Mouse (Mus musculus) lung, embryonic 15.5 days (tissue): Measurements from ENCODE around the gene Dusp7. TPM values are rescaled to one million over a fixed set of nuclear protein-coding genes. Genes with fewer than 3 reads are reported as not detected.

Experiments
- ATAC-seq: fragments of 200-750 bp; cut with Nextera tagmentation; 2 replicates; pipeline ENCODE4 v1.8.0; 2017; ENCODE audit warnings: moderate number of reproducible peaks, borderline replicate concordance; ENCODE audit not compliant: low FRiP score, low TSS enrichment; ENCODE audit errors: extremely low read depth
- H3K27ac ChIP-seq: fragments of 300-500 bp; sonication (generic); 2 replicates; pipeline ENCODE4 v1.5.1; 2015; ENCODE audit warnings: moderate library complexity, mild to moderate bottlenecking, inconsistent platforms
- H3K27me3 ChIP-seq: fragments of 300-500 bp; sonication (generic); 2 replicates; pipeline ENCODE4 v1.6.1; 2015; ENCODE audit warnings: inconsistent platforms
- H3K36me3 ChIP-seq: fragments of 300-500 bp; sonication (generic); 2 replicates; pipeline ENCODE4 v1.6.1; 2015; ENCODE audit warnings: inconsistent platforms
- H3K4me1 ChIP-seq: fragments of 300-500 bp; sonication (generic); 2 replicates; pipeline ENCODE4 v1.6.1; 2015; ENCODE audit warnings: inconsistent platforms
- H3K4me2 ChIP-seq: fragments of 300-500 bp; sonication (generic); 2 replicates; pipeline ENCODE4 v1.6.1; 2015; ENCODE audit warnings: inconsistent platforms, mild to moderate bottlenecking, moderate library complexity
- H3K4me3 ChIP-seq: fragments of 300-500 bp; sonication (generic); 2 replicates; pipeline ENCODE4 v1.5.1; 2015; ENCODE audit warnings: mild to moderate bottlenecking, inconsistent platforms
- H3K9ac ChIP-seq: fragments of 300-500 bp; sonication (generic); 2 replicates; pipeline ENCODE4 v1.6.1; 2015; ENCODE audit warnings: inconsistent platforms
- H3K9me3 ChIP-seq: fragments of 300-500 bp; sonication (generic); 2 replicates; pipeline ENCODE4 v1.6.1; 2016; ENCODE audit warnings: inconsistent platforms
- WGBS: fragments of 180-500 bp; shearing (Covaris S2); methylation state at CpG from one replicate; pipeline ENCODE4 v1.1.7; 2015; 5-methylcytosine and 5-hydroxymethylcytosine counted together
- polyA plus RNA-seq: library from polyadenylated mRNA; unstranded; fragments of >200 nt; fragmentation: Nextera tagmentation; extraction: Ambion mirVana; gene quantifications from 2 replicates; pipeline ENCODE4 v1.2.1, GENCODE M21; 2015

Gene Dusp7
- polyA plus RNA-seq, 1 experiment from 2014 or later, result 16.5 TPM

DNA sequence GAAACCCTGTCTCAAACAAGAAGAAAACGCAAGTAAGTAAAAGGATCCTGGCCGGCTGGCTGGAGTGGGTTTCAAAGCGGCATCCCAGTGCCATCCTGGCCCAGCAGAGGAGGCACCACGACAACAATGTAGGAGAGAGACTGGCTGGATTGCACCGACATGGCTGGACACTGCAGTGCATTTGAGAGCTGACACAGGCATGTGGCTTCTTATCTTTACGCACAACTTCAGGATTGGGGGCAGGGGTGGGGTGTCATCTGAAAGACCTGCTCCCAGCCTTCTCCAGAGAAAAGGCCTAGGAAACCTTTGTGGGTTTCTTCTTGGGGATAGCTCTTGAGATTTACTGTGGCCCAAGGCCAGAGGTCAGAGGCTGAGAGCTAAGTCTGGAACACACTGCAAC, 43.3 kb downstream of the Dusp7 start:
- ATAC-seq, result no peak
- no peak overlapping the region for H3K9ac ChIP-seq
- no peak overlapping the region for H3K27ac ChIP-seq
- H3K4me3 ChIP-seq, result no peak overlapping the region
- peaks cover 5% of the 10 kb centered on the region; the same call in 1 of the 2 replicates for H3K4me1 ChIP-seq
- H3K27me3 ChIP-seq, result no peaks in the 10 kb centered on the region
- no peak overlapping the region for H3K4me2 ChIP-seq
- 74% methylated on average over 6 of the region's 6 CpGs for WGBS
- no peaks in the 10 kb centered on the region for H3K9me3 ChIP-seq
- no peaks in the 10 kb centered on the region for H3K36me3 ChIP-seq

DNA sequence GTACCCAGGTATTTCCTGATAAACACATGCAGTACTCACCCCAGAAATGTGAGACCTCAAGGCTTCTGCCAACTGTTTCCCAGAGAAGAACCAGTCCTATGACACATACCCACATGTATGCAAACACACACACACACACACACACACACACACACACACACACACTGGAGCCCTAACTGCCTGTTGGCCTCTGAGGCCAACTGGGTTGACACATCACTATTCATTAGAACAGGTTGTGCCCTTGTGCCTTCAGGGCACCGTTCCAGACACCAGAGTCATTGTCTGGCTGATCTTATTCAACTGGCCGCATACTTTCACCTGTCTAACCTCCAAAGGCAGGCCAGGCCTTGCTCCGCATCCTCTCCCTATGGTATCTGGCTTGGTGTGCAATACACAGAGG, 43.8 kb downstream of the Dusp7 start:
- Histone ChIP-seq H3K9ac (no peak overlapping the region), H3K36me3 (no peaks in the 10 kb centered on the region), H3K4me3 (no peak overlapping the region), H3K9me3 (no peaks in the 10 kb centered on the region), H3K4me2 (no peak overlapping the region), H3K27me3 (no peaks in the 10 kb centered on the region), H3K27ac (no peak overlapping the region), H3K4me1 (peaks cover 1% of the 10 kb centered on the region; the same call in 1 of the 2 replicates)
- no peak for ATAC-seq
- WGBS, result 68% methylated on average over 3 of the region's 3 CpGs

DNA sequence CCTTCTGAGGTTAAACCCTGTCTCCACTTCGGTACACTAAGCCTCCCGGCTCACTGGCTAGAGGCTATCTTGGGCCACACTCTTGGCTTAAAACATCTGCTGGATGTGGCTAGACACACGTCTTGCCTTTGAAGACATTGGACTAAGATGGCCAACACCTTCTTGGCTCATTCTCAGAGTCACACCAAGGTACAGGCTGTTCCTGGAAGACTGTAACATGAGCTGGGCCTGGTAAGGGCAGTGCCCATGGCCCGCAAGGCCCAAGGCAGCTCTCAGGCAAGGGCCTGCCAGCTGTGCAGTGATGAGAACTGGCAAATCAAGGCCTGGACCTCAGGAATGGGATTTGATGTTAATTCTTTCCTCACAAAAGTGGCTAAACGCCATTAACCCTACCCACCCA, 45.2 kb downstream of the Dusp7 start:
- no peak overlapping the region for H3K4me2 ChIP-seq
- 72% methylated on average over 5 of the region's 5 CpGs for WGBS
- H3K4me1 ChIP-seq, result peaks cover 15% of the 10 kb centered on the region
- no peak overlapping the region for H3K27ac ChIP-seq
- ATAC-seq, result no peak
- H3K27me3 ChIP-seq, result no peaks in the 10 kb centered on the region
- no peaks in the 10 kb centered on the region for H3K9me3 ChIP-seq
- no peaks in the 10 kb centered on the region for H3K36me3 ChIP-seq
- H3K4me3 ChIP-seq, result no peak overlapping the region
- no peak overlapping the region for H3K9ac ChIP-seq

DNA sequence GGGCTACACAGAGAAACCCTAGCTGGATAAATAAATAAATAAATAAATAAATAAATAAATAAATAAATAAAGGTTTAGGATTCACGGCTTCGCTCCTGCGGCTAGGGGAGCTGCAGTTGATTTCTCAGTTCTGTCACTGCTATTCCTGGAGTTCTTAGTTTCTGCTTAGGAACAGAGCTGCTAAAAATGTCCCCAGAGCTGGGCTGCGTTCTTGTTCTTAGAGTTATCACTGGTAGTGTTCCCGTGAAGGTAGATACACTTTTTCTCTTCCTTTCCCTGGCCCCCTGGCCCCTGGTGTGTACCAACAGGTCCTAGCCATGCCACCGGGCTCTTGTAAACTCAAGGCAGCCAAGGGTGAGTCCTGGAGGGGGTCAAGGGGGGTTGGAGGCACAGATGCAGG, 48.4 kb downstream of the Dusp7 start:
- Histone ChIP-seq H3K27me3 (0 out of 2 replicates have a peak, but pooled peaks cover 3% of the 10 kb centered on the region), H3K9ac (no peak overlapping the region), H3K9me3 (no peaks in the 10 kb centered on the region), H3K4me3 (no peak overlapping the region), H3K4me2 (no peak overlapping the region), H3K27ac (no peak overlapping the region), H3K36me3 (no peaks in the 10 kb centered on the region), H3K4me1 (peaks cover 32% of the 10 kb centered on the region)
- ATAC-seq, result no peak
- 83% methylated on average over 6 of the region's 6 CpGs for WGBS

DNA sequence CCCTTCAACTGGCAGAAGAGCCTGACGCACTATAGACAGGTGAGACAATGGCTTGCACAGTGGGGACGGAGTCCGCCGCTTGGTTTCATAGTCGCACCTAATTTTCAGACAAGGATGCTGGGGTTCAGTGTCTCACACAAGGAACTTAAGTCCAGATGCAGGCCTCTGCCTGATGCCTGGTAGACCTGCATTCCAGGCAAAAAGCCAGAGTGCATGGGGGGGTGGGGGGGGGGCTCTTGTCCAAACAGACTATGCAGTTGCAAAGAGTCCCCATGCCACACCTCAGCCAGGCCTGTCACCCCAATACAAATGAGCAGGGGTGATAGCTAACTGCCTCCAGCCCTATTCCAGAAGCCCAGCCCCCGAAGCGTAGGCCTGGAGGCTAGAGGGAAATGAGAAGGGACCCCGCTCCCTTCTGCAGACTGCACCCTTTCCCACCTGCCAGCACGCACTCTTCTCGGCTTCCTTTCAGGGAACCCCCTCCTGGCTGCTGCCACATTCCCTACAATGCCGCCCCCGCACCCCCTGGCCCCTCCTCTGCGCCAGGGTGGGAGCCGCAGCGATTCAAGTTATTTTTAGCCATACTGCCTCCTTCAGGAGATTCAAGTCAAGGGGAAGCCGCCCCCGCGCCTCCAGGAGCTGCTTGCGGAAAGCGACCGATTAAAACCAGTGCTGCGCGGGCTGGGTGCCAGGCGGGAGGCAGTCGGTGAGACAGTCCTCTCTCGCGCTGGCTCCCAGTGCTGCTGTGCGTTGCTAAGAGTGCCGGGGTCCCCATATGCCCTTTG, 49.6 kb downstream of the Dusp7 start:
- ATAC-seq, result peak; percentile 69
- Histone ChIP-seq H3K9ac (peak overlapping the region; percentile 35), H3K36me3 (no peaks in the 10 kb centered on the region), H3K4me3 (peak overlapping the region; percentile 27), H3K27me3 (0 out of 2 replicates have a peak, but pooled peaks cover 3% of the 10 kb centered on the region), H3K27ac (peak overlapping the region; percentile 69), H3K4me1 (peaks cover 32% of the 10 kb centered on the region), H3K9me3 (no peaks in the 10 kb centered on the region), H3K4me2 (peak overlapping the region; percentile 70)
- 14% methylated on average over 29 of the region's 29 CpGs for WGBS

DNA sequence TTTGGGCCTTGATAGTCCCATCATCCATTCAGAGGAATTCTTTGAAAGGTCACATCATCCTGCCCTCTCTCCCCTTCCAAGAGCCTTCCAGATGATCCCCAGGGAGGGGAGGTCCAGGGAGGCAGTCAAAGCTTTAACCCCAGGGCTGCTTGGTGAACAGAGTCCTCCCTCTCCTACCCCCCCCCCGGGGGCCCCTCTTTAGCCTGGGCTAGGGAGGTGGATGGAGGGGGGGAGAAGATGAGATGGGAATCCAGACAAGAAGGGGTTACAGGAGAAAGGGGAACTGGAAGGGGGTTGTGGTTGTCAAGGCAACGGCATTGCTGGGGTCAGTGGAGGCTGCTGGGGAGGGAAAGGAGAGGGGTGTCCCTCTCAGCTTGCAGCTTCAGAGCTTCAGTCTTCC, 52.2 kb downstream of the Dusp7 start:
- no peak for ATAC-seq
- peaks cover 32% of the 10 kb centered on the region for H3K4me1 ChIP-seq
- H3K4me2 ChIP-seq, result no peak overlapping the region
- H3K27ac ChIP-seq, result no peak overlapping the region
- no peaks in the 10 kb centered on the region for H3K9me3 ChIP-seq
- 0 out of 2 replicates have a peak, but pooled peaks cover 3% of the 10 kb centered on the region for H3K27me3 ChIP-seq
- no peak overlapping the region for H3K9ac ChIP-seq
- 0% methylated on average over 2 of the region's 2 CpGs for WGBS
- no peak overlapping the region for H3K4me3 ChIP-seq
- H3K36me3 ChIP-seq, result no peaks in the 10 kb centered on the region

DNA sequence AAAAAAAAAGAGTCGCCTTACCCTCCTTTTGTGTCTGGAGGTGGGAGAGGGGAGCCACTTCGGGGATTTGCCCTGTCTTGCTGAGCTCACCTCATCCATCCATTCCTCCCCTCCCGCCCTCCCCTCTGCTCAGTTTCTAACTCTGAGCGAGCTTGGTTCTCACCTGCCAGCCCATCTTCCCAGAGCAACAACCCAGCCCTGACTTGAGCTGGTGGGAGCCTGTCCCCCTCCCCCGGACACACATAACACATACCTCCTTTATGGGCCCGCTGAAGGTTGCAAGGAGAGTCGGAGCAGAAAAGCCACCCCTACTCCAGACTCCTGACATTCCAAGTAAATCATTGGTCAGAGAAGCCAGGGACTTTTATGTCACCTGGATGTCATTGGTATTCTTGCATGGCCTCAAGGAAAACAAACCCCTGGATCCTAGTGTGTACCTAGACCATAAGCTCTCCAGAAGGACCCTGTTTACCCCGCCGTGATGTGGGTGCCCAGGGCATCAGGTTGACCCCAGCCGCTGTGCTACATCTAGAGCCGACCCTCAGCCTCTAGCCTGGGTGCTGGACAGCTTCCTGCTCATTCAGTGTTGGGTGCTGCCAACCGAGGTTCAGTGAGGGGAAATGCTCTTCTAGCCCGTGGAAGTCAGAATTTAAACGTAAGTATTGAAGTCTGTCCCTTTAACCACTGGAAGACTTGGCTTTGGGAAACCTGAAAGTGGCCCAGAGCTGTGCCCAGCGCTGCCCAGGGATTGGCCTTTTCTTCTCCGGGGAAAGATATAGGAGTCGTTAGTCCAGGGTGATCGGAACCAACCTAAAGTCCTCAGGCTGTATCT, 52.8 kb downstream of the Dusp7 start:
- 13% methylated on average over 18 of the region's 18 CpGs for WGBS

DNA sequence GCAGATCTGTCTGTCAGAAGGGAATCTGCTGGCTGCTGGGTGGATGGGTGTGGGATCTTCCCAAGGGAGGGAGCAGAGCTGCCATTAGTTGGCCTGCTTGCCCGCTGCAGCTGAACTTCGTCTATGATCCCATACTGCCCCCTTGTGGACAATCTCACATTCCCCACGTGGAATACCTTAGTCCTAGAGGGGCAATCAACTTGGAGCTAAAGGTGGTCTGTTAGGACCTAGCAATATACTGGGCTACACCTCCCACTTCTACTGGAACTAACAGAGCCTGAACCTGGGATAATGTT, 53.4 kb downstream of the Dusp7 start:
- H3K9ac ChIP-seq, result no peak overlapping the region
- H3K4me1 ChIP-seq, result peaks cover 32% of the 10 kb centered on the region
- H3K4me2 ChIP-seq, result peak overlapping the region; percentile 44
- H3K27me3 ChIP-seq, result 0 out of 2 replicates have a peak, but pooled peaks cover 3% of the 10 kb centered on the region
- peak; percentile 69 for ATAC-seq
- 0% methylated on average over 3 of the region's 3 CpGs for WGBS
- no peak overlapping the region for H3K27ac ChIP-seq
- no peaks in the 10 kb centered on the region for H3K9me3 ChIP-seq
- no peak overlapping the region for H3K4me3 ChIP-seq
- no peaks in the 10 kb centered on the region for H3K36me3 ChIP-seq

More for the DNA sequence above, 52.8 kb downstream of the Dusp7 start:
- ATAC-seq, result peak; percentile 7; the same call in 1 of the 2 replicates
- H3K9me3 ChIP-seq, result no peaks in the 10 kb centered on the region
- H3K4me3 ChIP-seq, result no peak overlapping the region
- H3K36me3 ChIP-seq, result no peaks in the 10 kb centered on the region
- 0 out of 2 replicates have a peak, but pooled peaks cover 3% of the 10 kb centered on the region for H3K27me3 ChIP-seq
- no peak overlapping the region for H3K27ac ChIP-seq
- peak overlapping the region; percentile 44 for H3K4me2 ChIP-seq
- no peak overlapping the region for H3K9ac ChIP-seq
- H3K4me1 ChIP-seq, result peaks cover 32% of the 10 kb centered on the region

Other genes starting within 250 kb of the Dusp7 start
- gene Glyctk, start 210.5 kb upstream of the Dusp7 start, polyA plus RNA-seq, result 1.4 and 1.7 TPM in 2 replicates
- 22.3 and 24.0 TPM in 2 replicates for gene Wdr82, start 197.7 kb upstream of the Dusp7 start, polyA plus RNA-seq
- gene Ppm1m, start 168.9 kb upstream of the Dusp7 start, polyA plus RNA-seq, result 60.4 and 62.8 TPM in 2 replicates
- gene Twf2, start 165.5 kb upstream of the Dusp7 start, polyA plus RNA-seq, result 73.7 and 76.4 TPM in 2 replicates
- gene Tlr9, start 146.0 kb upstream of the Dusp7 start, polyA plus RNA-seq, result 0.06 TPM in 1 of 2 replicates, not detected in the other
- gene Alas1, start 120.0 kb upstream of the Dusp7 start, polyA plus RNA-seq, result 124 and 132 TPM in 2 replicates
- 29.5 and 32.0 TPM in 2 replicates for gene Poc1a, start 87.6 kb upstream of the Dusp7 start, polyA plus RNA-seq
- 988 and 1,033 TPM in 2 replicates for gene Rpl29, start 60.8 kb downstream of the Dusp7 start, polyA plus RNA-seq
- 31.6 and 32.6 TPM in 2 replicates for gene Acy1, start 69.7 kb downstream of the Dusp7 start, polyA plus RNA-seq
- 12.8 and 15.3 TPM in 2 replicates for gene Abhd14b, start 78.8 kb downstream of the Dusp7 start, polyA plus RNA-seq
- gene Abhd14a, start 79.0 kb downstream of the Dusp7 start, polyA plus RNA-seq, result 52.5 and 53.2 TPM in 2 replicates
- 80.6 and 87.8 TPM in 2 replicates for gene Pcbp4, start 84.7 kb downstream of the Dusp7 start, polyA plus RNA-seq
- 0.07 and 0.20 TPM in 2 replicates for gene Gpr62, start 97.3 kb downstream of the Dusp7 start, polyA plus RNA-seq
- 48.7 and 50.7 TPM in 2 replicates for gene Rrp9, start 107.3 kb downstream of the Dusp7 start, polyA plus RNA-seq
- 3.2 and 3.5 TPM in 2 replicates for gene Parp3, start 108.3 kb downstream of the Dusp7 start, polyA plus RNA-seq
- not detected in 2 replicates for gene Iqcf1, start 131.3 kb downstream of the Dusp7 start, polyA plus RNA-seq
- not detected in 2 replicates for gene Iqcf5, start 145.9 kb downstream of the Dusp7 start, polyA plus RNA-seq
- not detected in 2 replicates for gene Iqcf3, start 193.0 kb downstream of the Dusp7 start, polyA plus RNA-seq
- not detected in 2 replicates for gene Iqcf4, start 202.4 kb downstream of the Dusp7 start, polyA plus RNA-seq